In the genomic region with DNA sequence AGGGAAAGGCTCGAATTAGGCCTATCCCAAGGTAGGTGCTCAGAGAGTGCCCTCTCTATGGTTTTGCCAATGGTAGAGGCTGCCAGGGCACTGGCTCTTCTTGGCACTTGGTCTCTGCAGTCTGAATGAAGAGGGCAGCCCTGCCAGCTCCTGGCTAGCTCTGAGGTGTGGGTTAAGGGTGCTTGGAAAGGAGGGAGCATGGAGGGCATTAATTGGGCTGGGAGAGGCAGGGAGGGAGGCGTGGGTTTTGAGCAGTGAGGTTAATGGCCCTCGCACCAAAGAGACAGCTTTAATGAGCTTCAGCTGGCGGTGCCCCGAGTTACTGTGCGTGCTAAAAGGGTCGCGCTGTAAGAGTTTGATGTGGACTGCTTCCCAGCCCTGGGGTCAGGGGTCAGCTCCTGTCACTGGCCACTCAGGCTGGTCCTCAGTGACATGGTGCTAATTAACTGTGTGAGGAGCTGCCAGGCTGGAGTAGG, we compare ENCODE assay signal across 8 mouse cellular contexts. TPM values are rescaled to one million over a fixed set of nuclear protein-coding genes. Genes with fewer than 3 reads are reported as not detected.
A peak's percentile ranks its signal among the peaks of the same experiment; 100 is the strongest.
DNase-seq lines count a peak whose midpoint lies in the region; ATAC-seq lines count a peak whose summit lies in the region.

No protein-coding gene starts in this region.

- H3K4me3 ChIP-seq in midbrain, embryonic 10.5 days = no peak overlapping the region
- no peak overlapping the region for H3K4me3 ChIP-seq in midbrain, embryonic 16.5 days (ENCODE audit: low read depth, low read length)
- H3K4me3 ChIP-seq in midbrain, embryonic 15.5 days = no peak overlapping the region
- no peak overlapping the region for H3K4me3 ChIP-seq in heart, embryonic 11.5 days (ENCODE audit: low read depth, low read length)

- WGBS in midbrain, embryonic 10.5 days = 10% methylated on average over 8 of the region's 8 CpGs
- WGBS in midbrain, embryonic 16.5 days = 19% methylated on average over 8 of the region's 8 CpGs
- WGBS in midbrain, embryonic 15.5 days = 23% methylated on average over 8 of the region's 8 CpGs
- WGBS in heart, embryonic 11.5 days (ENCODE audit: insufficient replicate concordance) = 41% methylated on average over 8 of the region's 8 CpGs

- H3K27ac ChIP-seq in midbrain, embryonic 10.5 days (replicated peaks) = peak overlapping the region; percentile 52
- H3K27ac ChIP-seq in midbrain, embryonic 16.5 days (ENCODE audit: low read length) = no peak overlapping the region
- H3K27ac ChIP-seq in midbrain, embryonic 15.5 days = no peak overlapping the region
- no peak overlapping the region for H3K27ac ChIP-seq in heart, embryonic 11.5 days (ENCODE audit: low read depth, low read length)

- no peaks in the 10 kb centered on the region for H3K9me3 ChIP-seq in midbrain, embryonic 10.5 days (replicated peaks)
- H3K9me3 ChIP-seq in midbrain, embryonic 16.5 days (replicated peaks; ENCODE audit: control insufficient read depth, low read length, poor library complexity, severe bottlenecking) = no peaks in the 10 kb centered on the region
- no peaks in the 10 kb centered on the region for H3K9me3 ChIP-seq in midbrain, embryonic 15.5 days
- H3K9me3 ChIP-seq in heart, embryonic 11.5 days (replicated peaks; ENCODE audit: control insufficient read depth, low read length) = no peaks in the 10 kb centered on the region

- H3K4me1 ChIP-seq in midbrain, embryonic 10.5 days = peaks cover 94% of the 10 kb centered on the region
- H3K4me1 ChIP-seq in midbrain, embryonic 16.5 days (ENCODE audit: control insufficient read depth, insufficient read depth, low read length) = peaks cover 48% of the 10 kb centered on the region
- H3K4me1 ChIP-seq in midbrain, embryonic 15.5 days = peaks cover 71% of the 10 kb centered on the region
- peaks cover 27% of the 10 kb centered on the region for H3K4me1 ChIP-seq in heart, embryonic 11.5 days (ENCODE audit: control insufficient read depth, insufficient read depth, low read length)

- no peak for ATAC-seq in midbrain, embryonic 16.5 days
- ATAC-seq in midbrain, embryonic 15.5 days (replicated peaks) = peak; percentile 13; the same call in 1 of the 2 replicates
- ATAC-seq in heart, embryonic 11.5 days (replicated peaks; ENCODE audit: insufficient number of reproducible peaks, low FRiP score, low TSS enrichment) = no peak

- peak; percentile 49 to 60 for DNase-seq in cerebellum, postnatal 14 days
- DNase-seq in cerebellum, adult 11 months = no peak
- DNase-seq in midbrain, embryonic 10.5 days (ENCODE audit: low spot score) = no peak
- DNase-seq in frontal cortex, postnatal 10 days (ENCODE audit: low spot score in 2 of 2) = peak; percentile 50 to 61
- no peak for DNase-seq in kidney, adult 18-20 months

- no peak overlapping the region for H3K4me2 ChIP-seq in midbrain, embryonic 16.5 days (ENCODE audit: low read length)
- H3K4me2 ChIP-seq in midbrain, embryonic 15.5 days = no peak overlapping the region
- H3K4me2 ChIP-seq in heart, embryonic 11.5 days = no peak overlapping the region

- H3K27me3 ChIP-seq in midbrain, embryonic 10.5 days (ENCODE audit: low read depth, poor library complexity, severe bottlenecking) = peaks cover 29% of the 10 kb centered on the region
- no peaks in the 10 kb centered on the region for H3K27me3 ChIP-seq in midbrain, embryonic 16.5 days (ENCODE audit: control insufficient read depth, insufficient read depth, low read depth, low read length)
- no peaks in the 10 kb centered on the region for H3K27me3 ChIP-seq in midbrain, embryonic 15.5 days (replicated peaks)
- no peaks in the 10 kb centered on the region for H3K27me3 ChIP-seq in heart, embryonic 11.5 days (ENCODE audit: control insufficient read depth, insufficient read depth, low read length)

- 0 out of 2 replicates have a peak, but pooled peaks cover 10% of the 10 kb centered on the region for H3K36me3 ChIP-seq in midbrain, embryonic 10.5 days
- H3K36me3 ChIP-seq in midbrain, embryonic 16.5 days (ENCODE audit: control insufficient read depth, insufficient read depth, low read length) = no peaks in the 10 kb centered on the region
- H3K36me3 ChIP-seq in midbrain, embryonic 15.5 days (replicated peaks) = no peaks in the 10 kb centered on the region
- no peaks in the 10 kb centered on the region for H3K36me3 ChIP-seq in heart, embryonic 11.5 days (ENCODE audit: control insufficient read depth, insufficient read depth, low read length)

- H3K9ac ChIP-seq in midbrain, embryonic 16.5 days (ENCODE audit: low read depth, low read length) = no peak overlapping the region
- H3K9ac ChIP-seq in midbrain, embryonic 15.5 days = no peak overlapping the region
- no peak overlapping the region for H3K9ac ChIP-seq in heart, embryonic 11.5 days (ENCODE audit: low read depth, low read length)

RNA-seq across cellular contexts. Expression of a gene that starts 30.4 kb away (rescaled TPM):
- polyA plus RNA-seq in midbrain, embryonic 10.5 days (2016; fragmentation: Nextera tagmentation; extraction: Ambion mirVana) = 74.3 and 80.7 TPM in 2 replicates
- polyA plus RNA-seq in midbrain, embryonic 16.5 days (2015; fragmentation: Nextera tagmentation; extraction: Ambion mirVana) = 81.9 and 83.3 TPM in 2 replicates
- polyA plus RNA-seq in midbrain, embryonic 15.5 days (2015; fragmentation: Nextera tagmentation; extraction: Ambion mirVana) = 82.5 and 84.8 TPM in 2 replicates
- polyA plus RNA-seq in heart, embryonic 11.5 days (2014; fragmentation: Nextera tagmentation; extraction: Ambion mirVana) = 51.3 and 53.0 TPM in 2 replicates

Comparison
In these comparisons a context has a peak if more than half of its experiments do, and no peak if none do; other contexts are left out.
1. DNase-seq: peak in cerebellum, postnatal 14 days (2 of 2) and frontal cortex, postnatal 10 days (2 of 2); none in cerebellum, adult 11 months (single experiment), midbrain, embryonic 10.5 days (single experiment) and kidney, adult 18-20 months (single experiment).